Mouse (Mus musculus) adrenal gland, postnatal 36 days (tissue): ENCODE results near the gene Sgce. TPM values are rescaled to one million over a fixed set of nuclear protein-coding genes. Genes with fewer than 3 reads are reported as not detected.
A peak's percentile ranks its signal among the peaks of the same experiment; 100 is the strongest.
"Not testable (repeated sequence)": the region's sequence is repeated elsewhere in the genome, so short reads cannot be mapped to it uniquely, and the experiment has no call there.

Source experiments
- DNase-seq, 2 experiments: peaks; one replicate each; pipeline ENCODE4 v3.0.0; 2021; ENCODE audit warnings: mixed read lengths in 1 of 2
- long read RNA-seq, 2 experiments: library from polyadenylated mRNA; stranded (forward); transcript quantifications; one replicate each; pipeline ENCODE4 v2.0.0; 2021; ENCODE audit warnings: borderline sequencing depth in 2 of 2
- total RNA-seq, 2 experiments: library from RNA; stranded (reverse); gene quantifications; 2 replicates each; pipeline ENCODE4 v1.2.3; 2021

Sgce gene
- total RNA-seq, result 10 to 100 TPM; 65.9 to 67.1 TPM
- long read RNA-seq, experiment 1, transcript Sgce-205 (11 exons, 1,696 nt), result major isoform, 36 of 51 reads
- long read RNA-seq, experiment 1, partial matches to known transcripts, result 7 of 51 reads
- long read RNA-seq, experiment 1, other reads (novel, unspliced or antisense), result 5 of 51 reads
- long read RNA-seq, experiment 2, transcript Sgce-205 (11 exons, 1,696 nt), result major isoform, 15 of 20 reads
- long read RNA-seq, experiment 2, partial matches to known transcripts, result 2 of 20 reads
- long read RNA-seq, experiment 2, other reads (novel, unspliced or antisense), result 0 of 20 reads

DNA sequence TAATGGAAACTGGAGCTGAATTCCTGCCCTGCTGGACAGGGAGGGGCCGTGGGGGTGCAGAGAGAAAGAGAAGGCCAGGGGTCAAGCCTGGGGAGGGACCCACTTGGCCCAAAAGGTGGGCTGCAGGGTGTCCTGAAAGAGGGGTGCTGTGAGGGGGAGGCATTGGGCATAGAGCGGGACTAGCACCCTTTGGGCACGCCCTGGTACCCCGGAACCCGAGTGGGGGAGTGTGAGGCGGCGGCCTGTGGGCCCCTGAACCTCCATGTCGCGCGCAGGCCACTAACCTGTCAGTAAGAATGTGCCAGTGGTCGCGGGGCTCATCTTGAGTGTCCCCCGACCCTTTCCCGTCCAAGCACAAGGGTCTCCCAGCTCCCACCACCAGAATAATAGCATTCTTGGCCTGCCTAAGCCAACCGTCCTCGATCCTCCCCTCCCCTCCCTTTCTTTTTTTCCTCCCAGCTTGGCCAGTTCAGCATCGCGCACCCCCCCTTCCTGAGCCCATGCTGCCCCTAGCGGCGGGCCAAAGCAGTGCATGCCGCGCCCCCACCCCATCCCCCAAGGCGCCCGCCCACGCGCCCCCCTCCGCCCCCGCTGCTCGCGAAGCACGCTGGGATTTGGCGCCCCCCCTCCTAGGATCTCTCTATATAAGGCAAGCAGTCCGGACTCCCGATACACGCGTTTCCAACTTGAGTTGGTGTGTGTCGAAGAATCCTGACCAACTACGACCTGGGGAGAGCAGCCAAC lies at the start of gene Sgce, which contains the start of gene Peg10:
Gene Sgce, minus strand, starts transcription at position 512 of the 744 bp plus-strand sequence.
Gene Peg10, plus strand, starts transcription at position 611 of the 744 bp plus-strand sequence.
- DNase-seq, result peak; percentile 84 to 88

DNA sequence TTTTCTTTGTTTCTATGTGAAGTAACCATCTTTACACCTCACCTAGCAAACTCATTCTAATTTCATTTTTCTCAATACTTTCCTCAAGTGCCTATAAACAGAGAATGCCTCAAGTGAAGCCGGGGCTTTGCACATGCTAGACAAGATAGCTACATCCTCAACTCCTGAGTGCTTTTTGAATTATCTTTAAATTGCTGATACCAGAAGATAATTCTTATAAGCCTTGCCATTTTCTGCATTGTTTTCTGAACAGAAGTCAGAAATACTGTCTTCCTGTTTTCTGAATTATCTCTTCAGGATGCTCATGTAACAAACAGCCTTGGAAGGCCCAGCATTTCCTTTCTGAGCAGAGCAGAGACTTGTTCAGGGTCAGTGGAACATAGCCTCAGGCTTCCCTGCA lies 49.3 kb upstream of the Sgce start:
- no peak for DNase-seq

DNA sequence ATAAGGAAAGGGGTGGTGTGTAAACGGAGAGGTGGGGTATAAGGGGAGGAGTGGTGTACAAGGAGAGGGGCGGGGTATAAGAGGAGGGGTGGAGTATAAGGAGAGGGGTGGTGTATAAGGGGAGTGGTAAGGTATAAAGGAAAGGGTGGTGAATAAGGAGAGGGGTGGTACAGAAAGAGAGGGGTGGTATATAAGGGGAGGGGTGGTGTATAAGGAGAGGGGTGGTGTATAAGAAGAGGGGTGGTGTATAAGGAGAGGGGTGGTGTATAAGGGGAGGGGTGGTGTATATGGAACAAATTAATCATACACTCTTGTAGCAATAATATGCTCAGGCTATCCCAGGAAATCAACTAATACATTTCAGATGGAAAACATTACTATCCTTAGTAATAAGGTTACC lies 15.2 kb upstream of the Sgce start:
- DNase-seq, result no peak

DNA sequence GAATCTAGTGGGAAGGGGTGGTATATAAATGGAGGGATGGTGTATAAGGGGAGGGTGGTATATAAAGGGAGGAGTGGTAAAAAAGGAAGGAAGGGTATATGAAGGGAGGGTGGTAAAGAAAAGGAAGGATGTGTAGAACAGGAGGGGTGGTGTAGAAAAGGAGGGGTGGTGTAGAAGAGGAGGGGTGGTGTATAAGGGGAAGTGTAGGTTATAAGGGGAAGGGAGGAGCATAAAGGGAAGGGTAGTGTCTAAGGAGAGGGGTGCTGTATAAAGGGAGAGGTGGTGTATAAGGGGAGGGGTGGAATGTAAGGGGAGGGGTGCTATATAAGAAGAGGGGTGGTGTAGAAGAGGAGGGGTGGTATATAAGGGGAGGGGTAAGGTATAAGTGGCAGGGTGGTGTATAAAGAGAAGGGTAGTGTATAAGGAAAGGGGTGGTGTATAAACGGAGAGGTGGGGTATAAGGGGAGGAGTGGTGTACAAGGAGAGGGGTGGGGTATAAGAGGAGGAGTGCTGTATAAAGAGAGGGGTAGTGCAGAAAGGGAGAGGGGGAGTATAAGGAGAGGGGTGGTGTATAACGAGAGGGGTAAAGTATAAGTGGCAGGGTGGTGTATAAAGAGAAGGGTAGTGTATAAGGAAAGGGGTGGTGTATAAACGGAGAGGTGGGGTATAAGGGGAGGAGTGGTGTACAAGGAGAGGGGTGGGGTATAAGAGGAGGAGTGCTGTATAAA lies 14.6 kb upstream of the Sgce start:
- DNase-seq, result not testable (repeated sequence)

DNA sequence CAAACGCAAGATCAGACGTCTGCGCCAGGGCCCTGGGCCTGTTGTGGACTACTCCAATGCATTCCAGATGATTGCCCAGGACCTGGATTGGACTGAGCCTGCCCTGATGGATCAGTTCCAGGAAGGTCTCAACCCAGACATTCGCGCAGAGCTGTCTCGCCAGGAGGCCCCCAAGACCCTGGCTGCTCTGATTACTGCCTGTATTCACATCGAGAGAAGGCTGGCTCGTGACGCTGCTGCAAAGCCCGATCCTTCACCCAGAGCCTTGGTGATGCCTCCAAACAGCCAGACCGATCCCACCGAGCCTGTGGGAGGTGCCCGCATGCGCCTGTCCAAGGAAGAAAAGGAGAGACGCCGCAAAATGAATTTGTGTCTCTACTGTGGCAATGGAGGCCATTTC lies 7.9 kb upstream of the Sgce start:
- peak in 1 of 2 experiments; percentile 12 for DNase-seq

DNA sequence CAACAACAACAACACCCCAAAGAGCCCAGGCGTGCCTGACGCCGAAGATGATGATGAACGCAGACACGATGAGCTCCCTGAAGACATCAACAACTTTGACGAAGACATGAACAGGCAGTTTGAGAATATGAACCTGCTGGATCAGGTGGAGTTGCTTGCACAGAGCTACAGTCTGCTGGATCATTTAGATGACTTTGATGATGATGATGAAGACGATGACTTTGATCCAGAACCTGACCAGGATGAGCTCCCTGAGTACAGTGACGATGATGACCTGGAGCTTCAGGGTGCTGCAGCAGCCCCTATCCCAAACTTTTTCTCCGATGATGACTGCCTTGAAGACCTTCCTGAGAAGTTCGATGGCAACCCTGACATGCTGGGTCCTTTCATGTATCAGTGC lies 7.3 kb upstream of the Sgce start:
- no peak for DNase-seq

DNA sequence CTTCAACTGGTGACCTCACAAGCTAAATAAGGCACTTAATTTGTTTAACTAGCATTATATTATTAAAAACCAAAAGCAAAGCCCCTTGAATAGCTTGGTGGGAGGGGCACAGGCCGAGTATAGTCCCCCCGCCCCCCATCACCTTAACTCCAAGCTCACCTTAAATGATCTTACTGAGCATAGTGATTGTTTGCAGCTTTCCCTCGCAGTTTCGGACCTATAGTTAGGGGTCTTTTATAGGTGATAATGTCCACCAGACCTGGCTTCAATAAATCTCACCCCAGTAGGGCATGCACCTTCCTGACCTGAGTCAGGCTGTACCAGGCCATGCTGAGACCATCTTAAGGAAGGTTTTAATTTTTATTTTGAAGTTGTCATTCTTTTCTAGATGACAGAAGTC lies 4.3 kb upstream of the Sgce start:
- no peak for DNase-seq

DNA sequence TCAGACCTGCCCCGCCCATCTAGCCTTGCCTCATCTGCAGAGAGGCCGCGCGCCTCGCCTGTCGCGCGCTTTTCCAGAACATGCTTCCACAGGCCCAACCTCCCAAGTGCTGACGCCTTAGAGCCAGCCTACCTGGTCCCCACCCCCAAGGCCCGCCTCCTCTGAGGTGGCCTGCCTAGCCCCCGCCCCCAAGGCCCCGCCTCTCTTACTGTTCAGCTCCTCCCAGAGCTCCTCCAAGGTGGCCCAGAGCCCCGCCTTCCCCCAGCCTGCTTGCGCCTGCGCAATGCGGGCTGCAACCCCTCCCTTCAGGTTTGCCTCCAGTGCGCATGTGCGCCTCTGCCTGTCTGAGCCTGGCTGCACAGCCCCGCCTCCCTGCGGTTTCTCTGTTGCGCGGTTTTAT lies 2.1 kb upstream of the Sgce start:
- peak; percentile 97 to 98 for DNase-seq

DNA sequence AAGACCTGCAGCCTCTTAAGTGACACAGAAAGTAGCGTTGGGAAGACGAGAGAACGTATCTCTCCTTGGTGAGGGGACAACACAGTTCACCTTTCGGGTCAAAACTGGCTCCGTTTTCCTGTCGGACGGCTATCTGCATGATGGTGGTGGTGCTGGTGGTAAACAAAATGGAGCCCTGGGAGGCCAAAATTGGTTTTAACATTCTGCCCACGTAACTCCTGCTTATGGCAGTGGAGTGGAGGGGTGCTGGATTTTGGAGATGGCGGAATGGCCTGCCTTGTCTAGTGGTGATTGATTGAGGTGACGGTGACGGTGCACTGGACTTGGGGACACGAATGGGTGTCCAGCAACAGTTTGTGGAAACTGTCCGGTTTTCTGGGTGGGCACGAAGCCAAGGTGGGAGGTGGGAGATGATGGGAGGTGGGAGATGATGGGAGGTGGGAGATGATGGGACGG lies 1.5 kb upstream of the Sgce start:
- peak in 1 of 2 experiments; percentile 63 for DNase-seq

DNA sequence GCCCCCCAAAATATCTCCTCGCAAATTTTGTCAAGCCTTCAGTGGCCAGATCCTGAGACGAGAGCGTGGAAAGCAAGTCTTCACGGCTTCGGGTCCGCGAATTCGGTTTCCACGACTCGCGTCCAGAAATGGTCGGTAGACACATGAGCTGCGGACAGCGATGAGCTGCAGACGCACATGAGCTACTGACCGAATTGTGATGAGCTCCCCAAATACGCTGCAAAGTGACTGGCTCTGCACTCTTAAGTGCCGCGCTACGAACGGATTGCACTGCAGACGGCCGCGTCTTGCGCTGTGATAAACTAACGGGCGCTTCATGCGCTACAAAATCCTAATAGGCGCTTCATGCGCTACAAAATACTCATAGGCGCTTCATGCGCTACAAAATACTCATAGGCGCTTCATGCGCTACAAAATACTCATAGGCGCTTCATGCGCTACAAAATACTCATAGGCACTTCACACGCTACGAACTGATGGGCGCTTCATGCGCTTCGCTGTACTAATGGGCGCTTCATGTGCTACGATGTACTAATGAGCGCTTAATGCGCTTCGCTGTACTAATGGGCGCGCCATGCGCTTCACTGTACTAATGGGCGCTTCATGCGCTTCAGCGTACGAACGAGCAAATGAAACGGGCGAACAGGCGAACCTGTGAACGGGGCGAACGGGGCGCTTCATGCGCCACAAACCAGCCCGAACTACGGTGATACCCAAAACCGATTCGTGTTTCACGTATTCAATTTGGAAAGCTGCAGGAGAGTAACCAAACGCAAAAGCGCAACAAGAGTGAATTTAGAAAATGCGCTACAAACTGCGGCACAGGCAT lies 884 bp upstream of the Sgce start:
- DNase-seq, result peak; percentile 27 to 45

DNA sequence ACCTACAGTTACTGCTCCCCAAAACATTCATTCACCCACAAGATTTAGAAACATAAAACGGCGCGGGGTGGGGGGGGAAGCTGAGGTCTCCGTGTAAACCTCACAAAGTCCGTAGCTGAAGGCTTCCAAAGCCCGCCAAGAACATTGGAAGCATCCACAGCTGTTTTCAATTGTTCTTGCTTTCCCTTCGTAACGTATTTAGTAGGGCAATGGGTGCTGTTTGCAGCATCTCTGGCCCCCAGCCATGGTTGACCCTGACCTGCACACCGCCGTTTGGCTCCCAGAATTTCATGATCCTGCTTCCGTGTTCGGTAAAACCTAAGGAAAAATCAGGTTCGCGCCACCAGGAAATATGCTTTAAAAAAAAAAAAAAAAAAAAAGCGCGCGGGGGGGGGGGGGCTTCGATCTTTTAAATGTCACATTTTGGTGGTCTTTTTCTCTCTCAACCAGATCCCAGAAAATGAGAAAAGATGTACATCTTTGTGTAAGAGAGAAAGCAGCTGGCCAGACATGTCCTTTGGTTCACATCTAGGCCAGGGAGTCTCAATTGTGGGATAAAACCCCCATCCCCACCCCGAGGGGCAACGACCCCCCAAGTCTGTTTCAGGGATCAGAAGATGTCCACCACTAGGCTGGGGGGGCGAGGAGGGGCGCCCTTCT lies 841 bp downstream of the Sgce start:
- peak; percentile 75 to 79 for DNase-seq

DNA sequence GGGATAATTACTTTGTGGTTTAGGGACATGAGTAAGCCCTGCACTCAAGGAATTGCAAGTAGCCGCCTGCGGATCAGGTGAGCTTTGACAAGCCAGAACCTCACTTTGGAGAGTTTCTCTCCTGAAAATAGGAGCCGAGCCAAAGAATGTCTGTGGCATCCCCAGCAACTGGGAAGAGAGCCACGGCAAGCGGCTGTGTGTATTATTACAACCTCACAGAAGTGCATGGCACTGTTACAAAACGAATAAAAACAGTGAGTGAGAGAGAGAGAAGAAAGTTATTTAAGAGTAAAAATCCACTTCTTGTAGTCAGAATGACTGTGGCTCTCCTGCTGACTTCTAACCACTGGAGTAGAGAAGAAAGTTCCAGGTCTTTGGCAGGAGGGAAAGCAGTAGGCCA lies 6.5 kb downstream of the Sgce start:
- peak; percentile 50 to 51 for DNase-seq

DNA sequence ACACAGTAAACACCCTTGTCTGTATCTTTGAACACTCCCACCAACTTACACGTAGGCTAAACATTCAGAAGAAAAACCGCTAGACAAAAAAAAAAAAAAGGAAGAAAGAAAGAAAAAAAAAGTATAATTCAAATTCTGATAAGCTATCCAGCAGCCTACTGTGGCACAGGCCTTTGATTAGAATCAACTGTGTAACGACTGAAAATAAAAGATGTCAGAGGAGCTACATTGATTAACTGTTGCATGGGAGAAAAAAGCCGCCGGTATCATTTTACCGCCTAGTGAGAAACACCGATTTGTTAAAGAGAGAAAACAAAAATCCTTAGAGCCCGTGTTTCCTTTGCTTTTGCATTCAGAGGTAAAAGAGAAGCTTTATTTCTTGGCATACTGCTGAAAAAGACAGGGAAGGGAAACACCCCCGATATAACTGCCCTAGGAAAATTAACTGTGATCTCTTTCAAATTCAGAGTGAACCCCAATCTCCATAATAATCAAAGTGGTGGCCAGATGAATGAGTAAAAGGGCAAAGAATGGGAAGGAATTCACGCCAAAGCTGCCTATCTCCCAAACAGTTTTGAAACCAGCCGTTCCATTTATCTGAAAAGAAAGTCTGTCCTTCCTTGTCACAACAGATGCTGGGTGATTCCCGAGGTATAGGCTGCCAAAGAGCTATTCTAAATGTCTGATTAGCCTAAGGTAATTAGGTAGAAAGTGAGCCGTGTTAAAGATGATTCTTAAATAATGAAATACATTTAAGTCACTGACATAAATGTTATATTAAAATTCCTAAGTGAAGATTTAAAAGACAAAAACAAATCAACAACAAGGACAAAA lies 7.3 kb downstream of the Sgce start:
- DNase-seq, result no peak

DNA sequence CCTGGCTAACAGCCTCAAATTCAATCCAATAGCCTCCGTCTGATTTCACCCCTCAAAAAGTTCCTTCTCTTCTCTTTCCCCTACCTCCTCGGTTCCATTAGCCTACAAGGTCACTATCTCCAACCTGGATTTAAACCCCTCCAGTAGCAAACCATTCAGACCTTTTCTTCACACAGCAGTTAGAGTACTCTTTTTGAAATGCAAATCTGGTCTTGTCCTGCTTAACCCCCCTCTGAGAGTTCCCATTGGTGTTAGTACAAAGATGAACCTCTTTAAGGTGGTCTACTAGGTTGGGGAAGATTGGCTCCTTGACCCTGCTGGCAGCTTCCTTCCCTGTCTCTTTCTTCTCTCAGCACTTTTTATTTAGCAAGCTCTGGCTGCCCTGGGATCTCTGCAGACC lies 8.3 kb downstream of the Sgce start:
- no peak for DNase-seq

DNA sequence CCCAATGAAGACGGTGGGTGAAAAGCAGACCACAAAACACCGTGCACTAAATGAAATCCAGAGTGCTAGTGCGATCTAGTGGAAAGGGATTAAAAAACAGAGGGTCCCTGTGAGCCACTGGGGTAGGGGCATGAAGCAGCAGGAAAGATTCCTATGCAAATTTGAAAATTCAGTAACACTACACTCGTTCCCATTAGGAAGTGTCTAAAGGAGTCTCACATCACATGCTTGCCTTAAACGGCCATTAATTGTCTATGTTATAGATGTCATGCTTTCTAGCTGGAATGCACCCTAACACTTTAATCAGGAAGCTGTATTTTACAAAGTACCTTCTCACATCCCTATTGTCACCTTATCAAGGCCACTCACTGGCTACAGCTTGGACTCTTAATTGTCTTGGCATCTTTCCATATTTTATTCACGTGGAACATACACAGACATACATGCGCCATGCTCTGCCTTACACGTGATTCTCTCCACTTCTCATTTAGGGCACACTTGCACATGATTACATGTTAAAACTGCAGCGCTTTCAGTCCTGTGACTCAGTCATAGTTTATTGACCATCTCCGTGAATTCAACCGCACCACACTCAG lies 8.9 kb downstream of the Sgce start:
- no peak for DNase-seq

DNA sequence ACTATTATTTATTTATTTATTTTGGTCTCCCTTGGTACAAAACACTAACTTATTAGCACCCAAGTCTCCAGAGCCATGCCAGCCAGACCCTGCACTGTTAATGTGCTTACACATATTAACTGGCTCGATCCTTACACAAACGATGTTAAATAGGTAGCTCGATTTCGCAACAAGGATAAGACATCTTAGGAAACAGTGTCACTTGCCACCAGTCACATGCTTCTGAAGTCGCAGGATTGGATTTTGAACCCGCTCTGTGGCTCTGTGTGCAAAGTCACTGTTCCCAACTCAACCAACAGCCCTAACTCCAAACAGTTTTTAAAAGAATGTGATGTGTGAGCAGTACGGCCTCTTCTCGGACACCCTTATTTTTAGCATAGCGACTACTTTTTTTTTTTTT lies 10.6 kb downstream of the Sgce start:
- no peak for DNase-seq

DNA sequence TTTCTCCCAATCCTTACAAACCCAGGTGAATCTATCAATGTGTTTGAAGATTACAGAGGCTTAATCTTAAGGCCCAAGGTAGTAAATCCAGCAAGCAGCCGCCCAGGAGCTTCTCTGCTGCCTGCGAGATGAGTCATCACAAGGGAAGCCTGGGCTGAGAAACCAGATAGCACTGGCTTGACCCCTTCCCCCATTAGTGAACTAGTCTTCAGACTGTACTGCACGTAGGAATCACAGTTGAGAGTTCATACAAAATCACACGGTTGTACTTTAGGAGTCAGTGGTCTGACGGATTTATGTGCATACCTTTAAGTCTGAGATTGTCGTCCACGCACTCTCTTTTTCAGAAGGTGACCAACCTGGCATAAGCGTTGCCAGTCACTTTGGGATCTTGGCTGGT lies 13.8 kb downstream of the Sgce start:
- DNase-seq, result peak; percentile 32 to 33

DNA sequence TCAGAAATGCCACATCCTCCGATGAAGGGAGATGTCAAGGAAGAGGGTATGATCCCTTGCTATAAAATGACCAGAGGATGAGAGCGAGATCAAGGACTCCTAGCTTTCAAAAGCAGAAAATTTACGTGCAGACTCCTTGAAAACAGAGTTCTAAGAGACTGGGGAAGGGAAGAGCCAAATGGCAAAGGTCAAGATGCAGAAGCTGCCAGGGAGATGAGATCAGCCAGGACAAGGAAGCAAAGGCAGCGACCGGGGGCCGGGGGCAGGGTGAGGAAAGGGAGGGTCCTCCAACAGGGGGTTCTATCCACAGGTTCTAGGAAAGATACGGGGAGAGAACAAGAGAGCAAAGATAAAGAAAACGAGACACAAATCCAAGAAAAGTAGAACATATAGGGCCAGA lies 15.3 kb downstream of the Sgce start:
- DNase-seq, result no peak

DNA sequence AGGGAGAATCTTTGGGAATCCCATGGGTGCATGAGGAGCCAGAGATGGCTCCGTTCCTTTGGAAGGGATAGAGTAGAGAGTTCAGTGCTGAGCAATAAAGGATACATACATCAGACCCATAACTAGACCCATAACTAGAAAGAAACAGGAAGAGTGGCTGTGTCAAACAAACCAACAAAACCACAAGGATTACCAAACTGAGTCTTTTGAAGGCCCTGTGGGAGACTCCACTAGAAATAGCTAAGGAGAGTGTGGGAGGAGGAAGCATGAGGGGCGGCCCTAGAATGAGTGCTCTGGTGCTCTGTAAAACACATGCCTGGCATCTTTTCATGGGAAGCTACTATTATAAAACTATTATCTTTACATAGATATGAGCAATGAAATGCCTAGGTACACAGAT lies 18.7 kb downstream of the Sgce start:
- no peak for DNase-seq
